Mouse (Mus musculus) gastrocnemius, postnatal 36 days (tissue): ENCODE results near the gene Ap3b2. TPM values are rescaled to one million over a fixed set of nuclear protein-coding genes. Genes with fewer than 3 reads are reported as not detected.

Experiments used
- DNase-seq, 2 experiments: peaks; one replicate each; pipeline ENCODE4 v3.0.0; 2022
- intact Hi-C: fragments of 180-260 bp; cut with DNase I; formaldehyde crosslinking; loops from one replicate; pipeline ENCODE4 v1.15.1; 2025
- long read RNA-seq, 2 experiments: library from polyadenylated mRNA; stranded (forward); transcript quantifications; one replicate each; pipeline ENCODE4 v2.0.0; 2021
- total RNA-seq, 2 experiments: library from RNA; stranded (reverse); gene quantifications; 2 replicates each; pipeline ENCODE4 v1.2.3; 2021

The Ap3b2 gene
- under 1 TPM; 0.59 to 0.62 TPM for total RNA-seq
- long read RNA-seq, experiment 1: 0 reads
- long read RNA-seq, experiment 2: 0 reads

- intact Hi-C loops: no loop called here
- peak; percentile 46 to 47 for DNase-seq
Observed at GRCm38 (mm10) chr7:81493331-81494021, at the start of gene Ap3b2. Gene Ap3b2, minus strand, starts transcription at chr7:81493925.

DNA sequence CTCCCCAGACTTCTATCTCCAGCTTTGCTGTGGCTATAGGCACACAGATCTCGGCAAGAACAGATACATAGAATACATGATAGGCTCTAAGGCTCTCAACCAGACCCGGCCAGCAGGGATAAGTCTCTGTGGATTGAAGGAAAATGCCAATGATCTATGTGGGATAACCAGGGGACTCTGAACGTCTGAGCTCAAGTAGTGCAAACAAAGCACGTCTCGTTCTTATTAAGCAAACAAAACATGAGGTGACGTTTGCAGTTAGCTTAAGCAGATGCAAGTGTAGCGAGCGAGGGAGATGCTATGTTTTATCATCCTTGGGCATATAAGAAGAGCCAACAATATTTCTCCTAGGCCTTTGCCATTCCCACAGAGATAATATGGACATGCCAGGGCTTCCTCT lies 49.2 kb upstream of the Ap3b2 start:
- no peak for DNase-seq
- intact Hi-C loops: no loop called here

DNA sequence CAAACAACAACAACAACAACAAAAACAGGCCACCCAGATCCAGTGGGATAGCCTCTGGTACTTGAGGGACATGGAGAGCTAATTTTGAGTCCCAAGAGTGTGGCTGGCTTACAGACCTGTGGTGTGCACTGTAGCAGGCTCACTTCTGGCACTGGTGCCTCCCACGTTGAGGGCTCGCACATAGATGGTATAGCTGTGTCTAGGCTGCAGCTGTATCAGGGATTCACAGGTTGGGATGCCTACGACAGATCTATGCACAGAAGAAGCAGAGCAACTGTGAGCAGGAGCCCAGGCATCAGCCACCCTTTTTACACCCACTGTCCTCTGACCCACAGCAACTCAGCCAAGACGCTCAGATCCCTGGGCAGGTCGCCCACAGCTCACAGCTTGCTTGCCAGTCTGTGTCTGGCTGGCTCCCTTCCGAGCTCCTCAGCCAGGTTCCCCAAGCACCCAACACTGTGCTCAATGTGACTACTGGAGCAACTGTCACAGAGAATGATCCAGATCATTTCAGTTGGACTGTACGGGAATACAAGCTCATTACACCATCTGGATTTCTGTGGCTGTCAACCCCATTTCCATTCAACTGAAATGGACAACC lies 48.3 kb upstream of the Ap3b2 start:
- intact Hi-C loops: no loop called here

GRCm38 (mm10) chr7:81540999-81541398 lies 47.3 kb upstream of the Ap3b2 start:
- intact Hi-C loops: no loop called here
- no peak for DNase-seq

More for the DNA sequence above, 48.3 kb upstream of the Ap3b2 start:
- DNase-seq: peak; percentile 67 to 84

DNA sequence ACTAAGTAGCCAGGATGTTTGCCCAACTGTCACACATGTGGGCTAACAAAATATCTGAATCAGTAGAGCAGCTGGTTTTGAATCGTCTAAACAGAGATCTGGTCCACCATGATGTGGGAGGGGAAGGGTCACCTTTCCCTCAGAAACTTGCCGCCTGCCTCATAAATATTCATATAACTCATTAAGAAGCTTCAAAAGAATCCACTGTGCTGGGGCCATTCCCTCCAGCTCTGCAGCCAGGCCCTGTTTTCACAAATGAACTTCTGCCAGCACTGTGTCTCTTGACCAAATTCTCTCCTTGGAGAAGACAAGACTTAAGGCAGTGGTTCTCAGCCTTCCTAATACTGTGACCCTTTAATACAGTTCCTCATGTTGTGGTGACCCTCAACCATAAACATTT lies 45.8 kb upstream of the Ap3b2 start:
- no peak for DNase-seq
- intact Hi-C loops: no loop called here

DNA sequence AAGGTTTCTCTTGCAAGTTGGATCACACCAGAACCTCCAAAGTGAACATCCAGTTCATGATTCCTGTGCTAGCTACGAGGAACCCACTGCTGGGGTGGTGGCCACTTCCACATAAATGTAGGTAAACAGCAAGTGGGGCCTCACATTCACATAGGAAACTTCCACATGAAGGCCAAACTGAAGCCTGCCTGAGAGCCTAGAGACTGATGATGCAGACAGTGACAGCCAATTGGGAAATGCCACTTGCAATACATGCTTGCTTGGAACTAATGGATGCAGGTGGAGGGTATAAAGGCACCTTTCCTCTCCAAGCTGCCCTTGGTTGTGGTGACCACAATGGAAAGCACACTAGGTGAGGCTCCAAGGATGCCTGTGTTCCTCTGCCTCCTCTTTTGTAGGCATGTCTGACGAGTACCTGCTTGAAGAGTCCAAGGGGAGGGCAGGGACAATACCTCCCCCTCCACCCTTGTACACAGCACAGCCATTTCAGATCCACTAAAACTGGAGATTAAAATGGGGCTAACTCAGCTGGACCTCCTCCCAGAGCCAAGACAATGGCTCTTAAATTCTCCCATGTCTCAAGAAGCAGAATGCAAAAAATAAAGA lies 44.4 kb upstream of the Ap3b2 start:
- intact Hi-C loops: no loop called here
- DNase-seq: no peak

DNA sequence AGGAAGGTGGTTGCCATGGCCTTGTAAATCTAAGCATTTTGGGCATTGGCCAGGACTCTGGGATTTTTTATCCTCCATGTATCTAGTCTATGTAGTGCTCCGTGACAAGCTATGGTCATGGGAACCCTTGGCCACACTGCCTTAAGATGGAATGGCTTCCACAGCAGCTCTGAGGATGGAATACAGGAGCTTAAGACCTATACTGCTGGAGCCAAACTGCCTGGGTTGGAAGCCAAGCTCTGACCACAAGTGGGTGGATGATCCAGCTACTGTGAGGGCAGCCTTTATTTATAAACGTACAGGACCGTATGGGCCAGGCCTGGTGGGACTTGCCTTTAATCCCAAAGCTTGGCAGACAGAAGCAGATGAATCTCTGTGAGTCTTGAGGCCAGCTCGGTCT lies 42.8 kb upstream of the Ap3b2 start:
- intact Hi-C loops: no loop called here
- no peak for DNase-seq

DNA sequence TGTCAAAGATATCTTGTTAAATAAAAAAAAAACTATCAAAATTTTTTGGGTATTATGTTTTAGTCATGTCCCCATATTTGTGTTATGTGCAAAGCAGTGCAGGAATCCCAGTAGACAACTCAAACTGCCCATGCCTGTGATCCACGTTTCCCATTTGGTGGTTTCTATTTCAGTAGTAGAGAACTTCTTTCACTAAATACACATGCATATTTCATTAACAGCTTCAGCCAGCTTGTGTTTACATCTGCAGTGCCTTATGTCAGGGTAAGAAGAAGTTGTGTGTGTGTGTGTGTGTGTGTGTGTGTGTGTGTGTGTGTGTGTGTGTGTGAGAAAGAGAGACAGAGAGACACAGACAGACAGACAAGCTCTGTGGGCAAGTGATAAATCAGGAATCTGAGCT lies 37.7 kb upstream of the Ap3b2 start:
- intact Hi-C loops: no loop called here
- no peak for DNase-seq

DNA sequence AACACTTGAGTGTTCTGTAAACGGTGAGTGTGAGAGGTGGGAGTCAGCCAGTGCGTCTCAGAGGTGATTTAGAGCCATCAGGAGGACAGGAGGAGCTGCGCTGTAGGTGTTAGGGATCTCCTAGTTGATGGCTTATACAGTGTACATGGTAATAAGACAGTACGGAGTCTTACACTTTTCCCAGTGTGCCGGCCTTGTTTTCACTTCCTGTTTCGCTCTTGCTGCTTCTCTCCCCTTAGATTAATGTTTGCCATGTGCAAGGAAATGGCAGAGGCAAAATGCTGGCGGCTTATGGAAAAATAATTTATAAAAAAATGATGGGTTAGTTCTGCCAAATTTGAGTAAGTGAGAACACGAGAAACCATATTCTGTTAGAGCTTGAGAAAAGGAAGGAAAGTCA lies 35.2 kb upstream of the Ap3b2 start:
- intact Hi-C loops: no loop called here
- no peak for DNase-seq

GRCm38 (mm10) chr7:81523663-81524017 lies 29.9 kb upstream of the Ap3b2 start:
- intact Hi-C loops: no loop called here

DNA sequence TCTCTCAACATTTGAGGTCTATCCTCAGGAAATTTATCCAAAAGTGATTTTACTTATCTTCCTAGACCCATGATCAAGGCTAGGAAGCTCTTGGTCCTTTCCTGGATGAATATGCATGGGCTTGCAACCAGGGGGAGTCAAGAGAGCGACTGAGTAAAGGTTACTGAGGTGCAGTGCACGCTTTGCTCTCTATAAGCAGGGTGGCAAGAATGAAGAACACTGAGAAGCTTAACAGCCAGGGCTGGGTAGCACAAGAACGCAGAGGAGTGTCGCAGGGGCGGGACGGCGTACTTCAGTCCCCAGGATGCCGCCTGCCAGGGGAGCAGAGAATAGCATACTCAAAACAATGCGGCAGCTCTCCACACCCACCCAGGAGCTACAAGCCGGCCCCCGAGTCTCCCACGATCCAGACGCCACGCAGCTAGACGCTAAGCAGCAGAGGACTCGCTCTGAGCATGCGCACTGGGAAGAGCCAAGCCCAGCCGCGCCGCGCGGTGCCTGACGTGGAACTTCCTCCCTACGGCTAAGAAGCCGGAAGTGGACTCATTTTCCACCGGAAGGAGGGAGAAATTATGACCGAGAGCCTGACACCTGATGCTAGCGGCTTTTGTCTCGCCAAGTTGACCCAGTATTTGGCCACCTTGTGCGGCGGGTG lies 29.4 kb upstream of the Ap3b2 start:
- intact Hi-C loops: no loop called here
- DNase-seq: peak; percentile 80 to 86

More at GRCm38 (mm10) chr7:81523663-81524017, 29.9 kb upstream of the Ap3b2 start:
- DNase-seq: no peak

DNA sequence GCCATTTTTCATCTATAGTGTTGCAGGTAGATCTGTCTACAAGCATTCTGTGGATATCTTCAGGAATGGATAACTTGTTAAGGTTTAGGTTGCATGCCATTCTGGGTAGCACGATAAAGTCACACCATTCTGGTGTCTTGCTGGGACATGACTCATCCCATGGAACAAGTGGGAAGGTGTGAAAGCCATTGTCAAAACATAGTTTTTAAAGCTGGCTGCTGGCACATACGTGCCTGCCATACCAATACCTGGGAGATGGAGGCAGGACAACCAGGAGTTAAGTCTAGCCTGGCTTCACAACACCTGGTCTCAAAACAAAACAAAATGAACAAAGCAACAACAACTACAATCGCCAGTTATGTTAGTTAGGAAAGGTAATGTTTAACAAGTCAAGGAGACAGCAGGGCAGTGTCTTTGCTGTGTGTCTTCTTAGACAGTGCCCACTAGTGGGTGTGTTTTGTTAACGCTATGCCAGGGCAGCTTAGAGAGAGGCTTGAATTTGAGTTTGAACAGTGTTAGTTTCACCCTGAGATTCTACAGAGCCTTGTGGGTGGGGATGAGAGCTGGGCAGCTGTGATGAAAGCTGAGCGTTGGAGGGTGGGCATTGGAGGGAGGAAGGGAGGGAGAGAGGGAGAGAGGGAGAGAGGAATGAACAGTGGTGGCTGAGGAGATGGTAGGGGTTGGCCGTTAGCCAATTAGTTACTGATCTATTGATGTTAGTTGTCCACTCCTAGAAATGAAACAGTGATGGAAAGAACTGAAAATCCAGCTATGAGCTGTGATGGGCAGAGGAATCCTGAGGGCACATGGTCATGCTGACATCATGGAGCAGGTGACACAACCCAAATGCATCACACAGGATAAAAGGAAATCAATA lies 22.7 kb upstream of the Ap3b2 start:
- intact Hi-C loops: loop anchor here (5.0 kb wide), 2 partner anchors 59 to 119 kb away; partner anchors contain the start of gene Cpeb1
- DNase-seq: no peak

DNA sequence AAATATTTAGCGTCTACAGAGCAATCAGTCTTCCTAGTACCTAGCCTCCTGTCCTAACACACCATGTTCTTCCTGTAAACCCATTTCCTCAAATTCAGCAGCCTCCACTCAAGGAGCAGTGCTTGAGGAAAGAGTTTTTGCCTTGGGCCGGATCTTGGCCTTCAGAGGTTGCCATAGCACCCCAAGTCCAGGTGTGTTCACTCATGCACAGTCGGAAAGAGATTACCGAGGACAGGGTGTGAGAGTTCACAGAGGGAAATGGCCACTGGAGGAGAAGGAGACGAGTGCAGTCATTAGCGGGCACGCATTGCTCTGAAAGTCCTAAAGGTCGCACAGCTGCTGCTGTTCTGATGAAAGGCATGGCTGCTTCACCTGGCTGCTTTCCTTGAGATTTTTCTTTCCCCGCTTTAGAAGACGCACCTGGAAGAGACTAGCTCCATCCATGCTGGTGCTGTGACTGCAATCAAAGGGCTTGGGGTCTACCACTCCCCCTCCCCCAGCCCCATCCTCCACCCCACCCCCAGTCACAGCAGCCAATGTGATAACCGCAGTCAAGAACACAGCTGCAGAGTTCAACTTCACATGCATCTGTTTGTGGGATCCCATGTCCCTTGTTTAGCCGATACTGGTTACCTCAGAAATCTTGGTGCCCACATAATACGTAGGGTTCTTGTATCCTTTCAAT lies 21.3 kb upstream of the Ap3b2 start:
- no peak for DNase-seq
- intact Hi-C loops: loop anchor here (5.0 kb wide), 2 partner anchors 58 to 118 kb away; partner anchors contain the start of gene Cpeb1

GRCm38 (mm10) chr7:81501050-81501449 lies 7.3 kb upstream of the Ap3b2 start:
- intact Hi-C loops: no loop called here
- DNase-seq: no peak

GRCm38 (mm10) chr7:81498181-81498580 lies 4.5 kb upstream of the Ap3b2 start, which contains the start of gene BC048679:
Gene BC048679, minus strand, starts transcription at chr7:81498281.
- intact Hi-C loops: loop anchor here (5.0 kb wide), 1 partner anchor 36 kb away; no protein-coding TSS in a partner anchor
- no peak for DNase-seq

DNA sequence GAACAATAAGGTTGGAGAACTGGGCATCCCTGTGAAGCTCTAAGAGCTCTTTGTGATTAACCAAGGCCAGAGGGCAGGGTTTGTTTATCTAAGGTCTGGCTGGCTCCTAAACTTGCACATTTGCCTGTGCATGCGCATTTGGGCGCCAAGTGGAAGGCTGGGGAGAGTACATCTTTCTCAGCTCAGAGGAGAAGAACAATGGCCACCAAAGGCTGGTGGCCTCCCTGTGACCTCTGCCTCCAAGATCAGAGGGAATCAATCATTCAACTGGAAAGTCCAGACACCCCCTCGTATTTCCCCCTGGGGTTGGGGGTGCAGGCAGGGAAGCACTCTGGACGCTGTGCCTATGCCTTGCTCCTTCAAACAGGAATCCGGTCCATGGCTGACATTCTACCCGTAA lies 3.4 kb upstream of the Ap3b2 start:
- intact Hi-C loops: loop anchor here (5.0 kb wide), 1 partner anchor 35 kb away; no protein-coding TSS in a partner anchor
- DNase-seq: no peak

GRCm38 (mm10) chr7:81492628-81493027 lies 1.1 kb downstream of the Ap3b2 start:
- intact Hi-C loops: no loop called here
- DNase-seq: no peak

DNA sequence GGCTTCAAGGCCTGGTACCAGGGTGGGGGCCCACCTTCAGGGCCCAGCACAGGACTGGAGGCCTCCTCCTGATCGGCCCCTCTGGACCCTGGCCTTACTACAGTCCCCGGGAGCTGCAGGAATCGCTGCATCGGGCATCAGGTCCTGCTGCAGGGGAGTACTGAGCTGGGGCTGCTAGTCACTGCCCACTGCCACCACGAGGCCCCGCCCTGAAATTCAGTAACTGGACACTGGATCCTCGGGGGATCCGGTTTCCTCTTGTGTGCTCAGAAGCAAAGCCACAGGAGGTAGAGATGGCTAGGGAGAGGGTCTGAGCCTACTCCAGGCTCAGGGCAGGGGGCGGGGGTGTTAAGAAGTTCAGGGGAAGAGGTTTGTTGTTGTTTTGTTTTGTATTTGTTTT lies 4.1 kb downstream of the Ap3b2 start:
- intact Hi-C loops: no loop called here
- DNase-seq: no peak

- intact Hi-C loops: no loop called here
- DNase-seq: no peak
Observed at GRCm38 (mm10) chr7:81480800-81481199, 12.9 kb downstream of the Ap3b2 start.
